Mouse (Mus musculus) right cerebral cortex, postnatal 10 days (tissue): ENCODE results near the gene Dspp.

ENCODE experiments used
- DNase-seq, 2 experiments: peaks; one replicate each; pipeline ENCODE4 v3.0.0; 2021; ENCODE audit warnings: low spot score in 2 of 2

Gene Dspp

GRCm38 (mm10) chr5:104201153-104201950 lies 30.8 kb downstream of the Dspp start:
- DNase-seq: no peak

GRCm38 (mm10) chr5:104202351-104202750 lies 31.8 kb downstream of the Dspp start, which contains the start of gene Dmp1:
TSS of gene Dmp1 (plus strand) at chr5:104202613.
- no peak for DNase-seq

GRCm38 (mm10) chr5:104212531-104212930 lies 42.0 kb downstream of the Dspp start:
- no peak for DNase-seq

GRCm38 (mm10) chr5:104218926-104219325 lies 48.4 kb downstream of the Dspp start:
- peak; percentile 41 to 44 for DNase-seq

GRCm38 (mm10) chr5:104224299-104224698 lies 53.8 kb downstream of the Dspp start:
- no peak for DNase-seq

GRCm38 (mm10) chr5:104224750-104225149 lies 54.2 kb downstream of the Dspp start:
- no peak for DNase-seq

- DNase-seq: no peak
These were observed 58.0 kb downstream of the Dspp start for GRCm38 (mm10) chr5:104228497-104228896.
